Mouse (Mus musculus) left cerebral cortex, adult 18-20 months (tissue): ENCODE data around the gene Il12a. TPM values are rescaled to one million over a fixed set of nuclear protein-coding genes. Genes with fewer than 3 reads are reported as not detected.
A peak's percentile ranks its signal among the peaks of the same experiment; 100 is the strongest.

Experiments
- DNase-seq, 2 experiments: peaks; one replicate each; pipeline ENCODE4 v3.0.0; 2021 to 2022; ENCODE audit warnings: low spot score in 2 of 2, mixed read lengths in 1 of 2
- total RNA-seq, 2 experiments: library from RNA; stranded (reverse); gene quantifications; 2 replicates each; pipeline ENCODE4 v1.2.3; 2021

Il12a gene
- total RNA-seq, 2 experiments from 2014 or later: 4.6 to 4.7 TPM

- DNase-seq: no peak
These were observed 6.9 kb upstream of the Il12a start for GRCm38 (mm10) chr3:68683579-68683978.

DNA sequence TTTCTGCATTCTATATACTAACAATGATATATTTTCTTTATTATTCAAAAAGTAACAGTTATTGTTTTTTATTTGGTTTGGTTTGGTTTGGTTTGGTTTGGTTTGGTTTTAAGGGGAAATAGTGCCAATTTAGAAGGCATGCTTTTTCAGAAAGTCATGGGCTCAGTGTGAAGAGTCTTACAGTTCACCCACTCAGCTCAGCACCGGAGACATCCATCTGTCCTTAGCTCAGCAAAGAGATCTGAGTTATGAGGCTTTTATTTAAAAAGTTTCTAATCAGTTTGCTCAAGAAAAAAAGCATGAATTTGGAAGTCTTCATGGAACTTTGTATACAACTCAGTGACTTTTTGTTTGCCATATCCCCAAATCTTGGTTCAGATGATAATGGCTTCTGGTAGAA is 6.2 kb upstream of the Il12a start:
- no peak for DNase-seq

GRCm38 (mm10) chr3:68686852-68687560 is 3.4 kb upstream of the Il12a start:
- DNase-seq: peak; percentile 49 to 62

GRCm38 (mm10) chr3:68689346-68689745 is 1.1 kb upstream of the Il12a start:
- DNase-seq: no peak

DNA sequence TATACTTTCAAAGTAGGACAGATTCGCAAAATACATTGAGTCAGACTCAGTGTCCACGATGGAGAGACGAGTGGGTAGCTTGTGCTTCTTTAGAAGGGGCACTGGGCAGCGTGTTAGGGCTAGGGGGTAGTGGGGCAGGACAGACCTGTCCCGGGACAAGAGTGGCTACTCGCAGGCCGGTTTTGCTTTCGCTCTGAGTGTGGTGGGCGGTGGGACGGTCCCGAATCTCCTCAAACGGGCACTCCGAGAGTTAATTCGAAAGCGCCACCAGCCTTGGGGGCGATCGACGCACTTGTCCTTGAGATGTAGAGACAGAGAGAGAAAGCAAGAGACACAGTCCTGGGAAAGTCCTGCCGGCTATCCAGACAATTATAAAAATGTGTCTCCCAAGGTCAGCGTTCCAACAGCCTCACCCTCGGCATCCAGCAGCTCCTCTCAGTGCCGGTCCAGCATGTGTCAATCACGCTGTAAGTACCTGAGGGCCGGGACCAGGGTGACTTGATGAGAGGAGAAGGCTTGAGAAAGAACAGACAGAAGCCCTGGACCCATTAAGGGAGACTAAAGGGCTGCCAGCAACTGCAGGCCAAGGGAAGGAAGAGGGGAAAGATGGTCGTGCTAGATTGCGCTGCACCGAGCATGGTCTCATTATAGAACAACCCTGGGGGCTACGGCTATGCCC is 795 bp downstream of the Il12a start:
- no peak for DNase-seq

- no peak for DNase-seq
These were observed 1.6 kb downstream of the Il12a start for GRCm38 (mm10) chr3:68691938-68692599.

- DNase-seq: no peak
These were observed 2.3 kb downstream of the Il12a start for GRCm38 (mm10) chr3:68692600-68693225.

DNA sequence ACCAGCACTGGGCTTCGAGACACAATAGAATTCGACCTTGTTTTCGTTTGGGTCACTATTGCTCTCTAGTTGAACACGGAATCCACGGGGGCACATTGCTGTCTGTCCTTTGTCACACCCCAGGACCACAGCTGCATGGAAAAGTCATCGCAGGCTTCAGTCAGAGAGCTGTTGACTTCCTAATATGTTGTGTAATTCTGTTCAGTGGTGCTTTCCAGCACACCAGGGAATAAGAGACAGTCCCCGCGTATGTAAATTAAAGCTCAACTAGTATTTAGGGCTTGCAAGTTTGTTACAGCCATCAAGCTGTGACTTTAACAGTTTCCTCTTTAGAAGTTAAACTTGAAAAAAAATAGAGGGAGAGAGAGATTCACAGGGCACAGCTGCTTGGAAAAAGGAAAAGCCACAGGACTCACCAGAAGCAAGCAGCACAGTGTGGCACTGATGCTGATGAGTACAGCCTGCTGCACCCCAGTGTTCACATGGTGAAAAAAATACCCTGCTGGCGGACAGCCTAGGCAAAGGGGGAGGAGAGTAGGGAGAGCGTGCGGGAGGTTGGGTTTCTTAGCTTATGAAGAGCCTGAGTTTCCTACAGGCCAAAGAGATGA is 3.1 kb downstream of the Il12a start:
- peak; percentile 84 to 89 for DNase-seq

DNA sequence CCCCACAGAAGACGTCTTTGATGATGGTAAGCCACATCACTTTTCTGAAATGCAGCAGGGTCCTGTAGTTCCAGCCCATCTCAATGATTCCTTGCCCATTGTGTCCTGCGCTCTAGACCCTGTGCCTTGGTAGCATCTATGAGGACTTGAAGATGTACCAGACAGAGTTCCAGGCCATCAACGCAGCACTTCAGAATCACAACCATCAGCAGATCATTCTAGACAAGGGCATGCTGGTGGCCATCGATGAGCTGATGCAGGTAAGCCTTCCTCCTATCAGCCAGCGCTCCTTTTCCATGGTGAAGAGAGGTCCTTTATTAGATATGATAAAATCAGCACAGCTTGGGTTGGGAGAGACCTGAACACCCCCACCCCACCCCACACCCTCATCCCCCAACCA is 4.9 kb downstream of the Il12a start:
- no peak for DNase-seq

DNA sequence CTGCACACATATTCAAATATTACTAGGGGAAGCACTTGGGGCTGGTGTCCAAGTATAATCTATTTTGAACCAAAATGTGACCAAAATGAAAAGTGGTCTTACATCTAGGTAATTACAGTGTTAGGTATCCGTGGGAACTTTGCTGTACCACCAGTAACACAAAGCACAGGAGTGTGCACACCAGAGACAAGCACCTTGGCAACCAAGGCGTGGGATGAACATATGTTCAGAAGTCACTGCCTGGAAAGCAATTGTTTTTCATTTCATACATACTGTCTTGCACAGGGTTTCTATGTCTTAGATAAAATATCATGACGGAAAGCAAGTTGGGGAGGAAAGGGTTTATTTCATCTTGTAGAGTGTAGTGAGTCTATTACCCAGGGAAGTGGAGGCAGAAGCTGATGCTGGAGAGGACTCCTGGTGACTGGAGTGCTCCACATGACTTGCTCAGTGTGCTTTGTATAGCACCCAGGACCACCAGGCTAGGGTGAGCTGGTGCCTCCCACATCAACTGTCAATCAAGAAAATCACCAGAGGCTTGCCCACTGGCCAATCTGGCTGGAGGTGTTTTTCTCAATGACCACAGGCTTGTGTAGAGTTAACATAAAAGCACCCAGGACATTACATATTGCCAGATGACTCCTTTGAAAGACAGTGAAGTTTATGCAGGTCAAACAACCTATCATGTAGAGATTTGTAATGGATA is 6.2 kb downstream of the Il12a start:
- no peak for DNase-seq

DNA sequence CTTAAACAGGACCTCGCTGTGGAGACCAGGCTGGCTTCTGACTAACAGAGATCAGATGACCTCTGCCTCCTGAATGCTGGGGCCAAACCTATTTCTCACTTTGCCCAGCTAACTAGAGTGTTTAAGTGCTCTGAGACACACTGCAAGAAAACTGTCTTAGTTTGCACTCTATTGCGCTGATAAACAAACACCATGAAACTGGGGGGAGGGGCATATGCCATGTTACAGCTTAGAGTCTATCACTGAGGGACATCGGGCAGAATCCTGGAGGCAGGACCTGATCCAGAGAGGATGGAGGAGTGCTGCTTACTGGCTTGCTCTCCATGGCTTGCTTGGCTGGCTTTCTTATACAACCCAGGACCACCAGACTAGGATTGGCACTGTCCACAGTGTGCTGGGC is 8.2 kb downstream of the Il12a start:
- no peak for DNase-seq

- no peak for DNase-seq
These were observed 9.6 kb downstream of the Il12a start for GRCm38 (mm10) chr3:68700091-68700490.

- no peak for DNase-seq
These were observed 15.9 kb downstream of the Il12a start for GRCm38 (mm10) chr3:68706307-68706706.

DNA sequence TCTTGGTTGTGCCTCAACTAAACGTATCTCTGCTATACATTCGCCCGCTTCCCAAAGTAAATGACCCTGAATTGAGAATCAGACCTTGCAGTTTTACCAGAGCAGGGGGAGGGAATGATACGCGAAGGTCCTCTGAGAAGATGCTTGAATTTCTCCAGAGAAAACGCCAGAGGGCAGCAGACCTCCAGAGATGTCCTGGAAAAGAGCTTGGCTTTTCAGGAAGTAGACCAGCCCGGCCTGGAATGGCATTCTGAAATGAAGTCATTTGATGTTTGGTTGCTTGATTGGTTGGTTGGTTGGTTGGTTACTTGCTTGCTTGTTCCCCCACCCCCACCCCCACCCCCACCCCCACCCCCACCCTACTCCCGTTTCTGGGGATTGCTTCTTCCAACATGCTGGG is 17.8 kb downstream of the Il12a start:
- peak; percentile 56 to 60 for DNase-seq

DNA sequence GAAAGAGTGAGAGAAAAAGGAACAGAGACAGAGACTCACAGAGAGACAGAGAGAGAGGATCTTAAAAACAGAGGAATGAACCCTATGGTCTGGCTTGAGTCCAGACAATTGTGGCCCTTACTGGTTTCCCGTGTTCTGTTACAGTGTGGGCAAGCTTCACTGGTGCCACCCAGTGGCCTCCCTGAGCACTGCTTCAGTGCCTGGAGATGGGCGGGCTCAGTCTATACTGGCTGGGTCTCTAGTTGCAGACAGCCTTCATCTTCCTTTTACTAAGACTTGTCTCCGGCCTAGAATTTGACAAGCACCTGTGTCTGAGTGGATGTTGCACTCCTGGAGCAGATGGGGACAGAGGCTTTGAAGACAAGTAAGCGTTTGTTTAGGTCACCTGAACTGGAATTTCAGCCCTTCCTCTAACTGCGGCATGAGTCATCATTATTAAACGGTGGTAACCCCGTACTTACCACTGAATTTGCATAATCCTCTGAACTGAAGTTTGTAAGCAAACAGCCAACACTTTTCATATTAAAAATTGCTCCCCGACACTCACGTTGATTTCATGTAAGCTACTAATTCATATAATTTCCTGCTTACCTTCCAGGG is 18.9 kb downstream of the Il12a start:
- DNase-seq: peak; percentile 73 to 76

GRCm38 (mm10) chr3:68710436-68710835 is 20.0 kb downstream of the Il12a start:
- no peak for DNase-seq

- DNase-seq: no peak
These were observed 21.1 kb downstream of the Il12a start for GRCm38 (mm10) chr3:68711510-68711909.

- DNase-seq: peak; percentile 67 to 74
These were observed 23.1 kb downstream of the Il12a start for GRCm38 (mm10) chr3:68713550-68713949.

DNA sequence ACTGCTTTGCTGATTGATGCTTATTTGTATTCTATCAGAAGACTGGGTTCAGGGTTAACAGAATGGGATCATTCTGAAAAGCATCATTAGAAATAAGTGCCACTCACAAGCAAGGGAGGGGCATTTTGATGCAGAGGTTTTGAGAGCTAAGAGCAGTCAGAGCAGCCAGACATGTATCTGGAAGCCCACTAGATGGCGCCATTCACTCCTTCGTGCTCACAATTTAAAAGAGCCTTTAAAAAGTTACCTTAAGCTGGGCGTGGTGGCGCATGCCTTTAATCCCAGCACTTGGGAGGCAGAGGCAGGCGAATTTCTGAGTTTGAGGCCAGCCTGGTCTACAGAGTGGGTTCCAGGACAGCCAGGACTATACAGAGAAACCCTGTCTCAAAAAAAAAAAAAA is 26.9 kb downstream of the Il12a start:
- DNase-seq: peak; percentile 71 to 75

DNA sequence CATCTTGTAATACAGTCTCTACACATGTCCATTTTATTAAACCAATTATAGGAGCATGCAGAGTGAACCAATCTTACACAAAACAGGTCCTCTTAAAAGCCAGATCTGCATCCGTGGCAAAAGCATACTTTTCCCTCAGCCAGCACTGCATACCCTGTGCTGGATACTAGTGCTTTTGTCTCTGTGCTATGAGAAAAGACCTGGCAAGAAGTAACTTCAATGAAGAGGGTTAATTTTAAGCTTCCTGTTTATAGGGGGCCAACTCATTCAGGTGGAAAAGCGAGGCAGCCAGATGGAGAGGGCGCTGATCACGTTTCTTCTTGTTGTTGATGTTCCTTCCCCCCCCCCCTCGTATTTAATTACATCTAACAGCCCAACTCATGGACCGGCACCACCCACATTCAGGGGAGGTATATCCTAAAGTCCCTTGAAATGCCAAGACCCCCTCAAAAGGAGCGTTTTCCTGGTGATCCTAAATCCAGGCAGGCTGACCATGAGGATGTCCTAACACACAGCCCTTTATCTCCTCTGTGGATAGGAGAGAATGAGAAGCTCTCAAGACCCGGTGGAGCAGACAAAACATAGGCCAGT is 28.9 kb downstream of the Il12a start:
- no peak for DNase-seq
